Mouse (Mus musculus) heart, postnatal 0 days (tissue): ENCODE measurements at regions not wholly inside any gene's neighbourhood (a gene's known extent, or its start where the extent isn't known, plus 50 kb on each side); places are given as distances from the start of the nearest gene placed in this dataset.

Experiments
- CTCF ChIP-seq: IDR thresholded peaks from 2 replicates; pipeline ENCODE4 v1.5.1; 2016; ENCODE audit warnings: antibody characterized with exemption, control low read depth, low read depth
- EP300 ChIP-seq: IDR thresholded peaks from 2 replicates; pipeline ENCODE4 v1.6.1; 2016; ENCODE audit warnings: antibody characterized with exemption, low read depth

GRCm38 (mm10) chr9:12157157-12157556 lies 1088.5 kb downstream of the Jrkl start:
- TF ChIP-seq CTCF (0 out of 2 replicates have a peak, but pooled peaks have one; percentile 18), EP300 (no peak)
